Mouse (Mus musculus) heart, adult 2 months (tissue): ENCODE data around the gene Hnrnpul1. TPM values are rescaled to one million over a fixed set of nuclear protein-coding genes. Genes with fewer than 3 reads are reported as not detected.

Experiments
- DNase-seq, 2 experiments: peaks; one replicate each; pipeline ENCODE4 v3.0.0; 2021
- H3K27ac ChIP-seq: fragments of 200-600 bp; 2 replicates; pipeline ENCODE4 v1.8.1; 2022
- H3K27me3 ChIP-seq: fragments of 200-500 bp; 2 replicates; pipeline ENCODE4 v1.6.1; 2012; ENCODE audit warnings: mild to moderate bottlenecking, low read length, inconsistent platforms, mixed read lengths; ENCODE audit not compliant: control insufficient read depth, insufficient read depth
- H3K36me3 ChIP-seq: fragments of 200-500 bp; 2 replicates; pipeline ENCODE4 v1.6.1; 2012; ENCODE audit warnings: low read length, inconsistent platforms; ENCODE audit not compliant: control insufficient read depth, insufficient read depth
- H3K4me1 ChIP-seq: fragments of 200-500 bp; 2 replicates; pipeline ENCODE4 v1.6.1; 2011; ENCODE audit warnings: low read length; ENCODE audit not compliant: control insufficient read depth, insufficient read depth
- H3K4me3 ChIP-seq: fragments of 200-600 bp; 2 replicates; pipeline ENCODE4 v1.8.1; 2022
- H3K79me2 ChIP-seq: fragments of 200-500 bp; replicated peaks from 2 replicates; pipeline ENCODE4 v1.6.1; 2012; ENCODE audit warnings: mild to moderate bottlenecking, inconsistent platforms, low read length, moderate library complexity, mixed read lengths; ENCODE audit not compliant: control insufficient read depth, insufficient read depth
- H3K9ac ChIP-seq: fragments of 200-500 bp; 2 replicates; pipeline ENCODE4 v1.6.1; 2012; ENCODE audit warnings: low read depth, mild to moderate bottlenecking, control low read depth, inconsistent platforms, low read length, mixed read lengths
- CTCF ChIP-seq: fragments of 200-600 bp; IDR thresholded peaks from 2 replicates; pipeline ENCODE4 v1.8.1; 2022; ENCODE audit warnings: antibody characterized with exemption, mild to moderate bottlenecking, moderate library complexity
- EP300 ChIP-seq: fragments of 200-500 bp; IDR thresholded peaks from 2 replicates; pipeline ENCODE4 v1.6.1; 2011; ENCODE audit warnings: low read depth, low read length, control low read depth; ENCODE audit not compliant: insufficient read depth
- POLR2A ChIP-seq: fragments of 200-500 bp; IDR thresholded peaks from 2 replicates; pipeline ENCODE4 v1.6.1; 2011; ENCODE audit warnings: mild to moderate bottlenecking, low read depth, low read length, control low read depth; ENCODE audit not compliant: insufficient read depth
- WGBS: fragments of 180-500 bp; shearing (Covaris S2); methylation state at CpG from one replicate; pipeline ENCODE4 v1.1.7; 2018; 5-methylcytosine and 5-hydroxymethylcytosine counted together
- intact Hi-C: fragments of 180-260 bp; cut with DNase I; formaldehyde crosslinking; loops from one replicate; pipeline ENCODE4 v1.15.1; 2025
- long read RNA-seq: library from polyadenylated mRNA; stranded (forward); transcript quantifications from one replicate; pipeline ENCODE4 v2.0.0, GENCODE M21; 2021
- polyA plus RNA-seq: library from polyadenylated mRNA; depleted of rRNA; stranded (reverse); fragments of >200 nt; gene quantifications from 2 replicates; pipeline ENCODE4 v1.2.3, GENCODE M21; 2012; rRNA removed
- total RNA-seq, 2 experiments: library from RNA; stranded (reverse); gene quantifications; 2 replicates each; pipeline ENCODE4 v1.2.3; 2021

Hnrnpul1 gene
- total RNA-seq (10 to 100 TPM; 71.0 to 76.2 TPM), polyA plus RNA-seq (24.5 and 29.4 TPM in 2 replicates)
- long read RNA-seq, transcript Hnrnpul1-205 (15 exons, 3,784 nt), result major isoform, 27 of 39 reads
- long read RNA-seq, partial matches to known transcripts, result 8 of 39 reads
- long read RNA-seq, other reads (novel, unspliced or antisense), result 2 of 39 reads

- WGBS, result under 1% methylated on average over 55 of the region's 55 CpGs
- intact Hi-C loops, result loop anchor here (2.0 kb wide), 1 partner anchor 68 kb away; the partner anchor contains the start of gene Tgfb1
- DNase-seq, result peak; percentile 96 to 99
These were observed at the start of gene Hnrnpul1 for GRCm38 (mm10) chr7:25754738-25755467. Hnrnpul1 (minus strand) TSS chr7:25754757.

GRCm38 (mm10) chr7:25803460-25803859 is 48.9 kb upstream of the Hnrnpul1 start:
- Histone ChIP-seq H3K9ac (no peak overlapping the region), H3K4me1 (peaks cover 3% of the 10 kb centered on the region), H3K27ac (peak overlapping the region; percentile 74), H3K4me3 (no peak overlapping the region), H3K36me3 (no peaks in the 10 kb centered on the region), H3K79me2 (no peaks in the 10 kb centered on the region), H3K27me3 (no peaks in the 10 kb centered on the region)
- intact Hi-C loops, result no loop called here
- WGBS, result 74% methylated on average over 13 of the region's 13 CpGs
- peak; percentile 64 to 66 for DNase-seq
- no peak for TF ChIP-seq POLR2A
- no peak for TF ChIP-seq EP300
- TF ChIP-seq CTCF, result no peak

More at GRCm38 (mm10) chr7:25754738-25755467, at the start of gene Hnrnpul1:
- Histone ChIP-seq H3K79me2 (peaks cover 5% of the 10 kb centered on the region), H3K27ac (peak within 1 kb of the TSS; percentile 96), H3K9ac (peak within 1 kb of the TSS; percentile 99), H3K36me3 (peaks cover 19% of the 10 kb centered on the region), H3K4me1 (peaks cover 7% of the 10 kb centered on the region), H3K4me3 (peak within 1 kb of the TSS; percentile 71), H3K27me3 (no peaks in the 10 kb centered on the region)
- TF ChIP-seq EP300 (no peak), POLR2A (peak; percentile 65), CTCF (peak; percentile 57)

GRCm38 (mm10) chr7:25802241-25803125 is 47.9 kb upstream of the Hnrnpul1 start:
- Histone ChIP-seq H3K9ac (no peak overlapping the region), H3K36me3 (no peaks in the 10 kb centered on the region), H3K79me2 (no peaks in the 10 kb centered on the region), H3K4me1 (peaks cover 3% of the 10 kb centered on the region), H3K27me3 (no peaks in the 10 kb centered on the region), H3K4me3 (no peak overlapping the region), H3K27ac (peak overlapping the region; percentile 74)
- intact Hi-C loops, result no loop called here
- DNase-seq, result peak; percentile 89 to 90
- 22% methylated on average over 24 of the region's 24 CpGs for WGBS
- peak; percentile 52; the same call in 1 of the 2 replicates for TF ChIP-seq POLR2A
- TF ChIP-seq CTCF, result no peak
- TF ChIP-seq EP300, result peak; percentile 60; the same call in 1 of the 2 replicates

- 95% methylated on average over 6 of the region's 6 CpGs for WGBS
These were observed 46.5 kb upstream of the Hnrnpul1 start for GRCm38 (mm10) chr7:25801031-25801430.

GRCm38 (mm10) chr7:25799369-25799768 is 44.8 kb upstream of the Hnrnpul1 start:
- DNase-seq, result no peak
- Histone ChIP-seq H3K9ac (no peak overlapping the region), H3K4me1 (peaks cover 3% of the 10 kb centered on the region), H3K79me2 (no peaks in the 10 kb centered on the region), H3K27me3 (no peaks in the 10 kb centered on the region), H3K36me3 (no peaks in the 10 kb centered on the region), H3K4me3 (no peak overlapping the region), H3K27ac (no peak overlapping the region)
- 67% methylated on average over 1 of the region's 1 CpGs for WGBS
- intact Hi-C loops, result no loop called here
- TF ChIP-seq POLR2A, result no peak

More at GRCm38 (mm10) chr7:25801031-25801430, 46.5 kb upstream of the Hnrnpul1 start:
- Histone ChIP-seq H3K79me2 (no peaks in the 10 kb centered on the region), H3K27me3 (no peaks in the 10 kb centered on the region), H3K36me3 (no peaks in the 10 kb centered on the region), H3K9ac (no peak overlapping the region), H3K4me3 (no peak overlapping the region), H3K27ac (no peak overlapping the region), H3K4me1 (peaks cover 3% of the 10 kb centered on the region)
- intact Hi-C loops, result loop anchor here (2.0 kb wide), 1 partner anchor 18 kb away; no protein-coding TSS in a partner anchor
- DNase-seq, result no peak
- TF ChIP-seq EP300, result no peak
- no peak for TF ChIP-seq CTCF
- no peak for TF ChIP-seq POLR2A

- H3K27ac ChIP-seq, result no peak overlapping the region
- H3K9ac ChIP-seq, result no peak overlapping the region
- H3K79me2 ChIP-seq, result no peaks in the 10 kb centered on the region
- no peak overlapping the region for H3K4me3 ChIP-seq
- WGBS, result 84% methylated on average over 2 of the region's 2 CpGs
- TF ChIP-seq EP300, result no peak
- peak; percentile 22; the same call in 1 of the 2 replicates for TF ChIP-seq CTCF
- TF ChIP-seq POLR2A, result no peak
- no peaks in the 10 kb centered on the region for H3K27me3 ChIP-seq
- H3K4me1 ChIP-seq, result peaks cover 3% of the 10 kb centered on the region
- no peaks in the 10 kb centered on the region for H3K36me3 ChIP-seq
- intact Hi-C loops, result no loop called here
- no peak for DNase-seq
These were observed 44.0 kb upstream of the Hnrnpul1 start for GRCm38 (mm10) chr7:25798540-25798939.
